Comparison of ENCODE assay signal across 22 mouse cellular contexts in genomic region chr8:87922446-87922845, GRCm38 (mm10). TPM values are rescaled to one million over a fixed set of nuclear protein-coding genes. Genes with fewer than 3 reads are reported as not detected.
A peak's percentile ranks its signal among the peaks of the same experiment; 100 is the strongest.
DNase-seq lines count a peak whose midpoint lies in the region; ATAC-seq and TF ChIP-seq lines count a peak whose summit lies in the region.
"Had no signal": no experiment of that assay in that cellular context is flagged by ENCODE, and none has a peak within 500 bp of the region (broad histone marks: within the 10 kb centered on the region; RNA-seq: fewer than 3 reads in every experiment).

No protein-coding gene starts in this region.

- H3K4me3 ChIP-seq in gastrocnemius, adult 2 months, result no peak overlapping the region
- H3K4me3 ChIP-seq in lung, embryonic 14.5 days (ENCODE audit: low read depth, low read length), result no peak overlapping the region
- H3K4me3 ChIP-seq: embryonic facial prominence, embryonic 12.5 days; forebrain, embryonic 10.5 days; hindbrain, embryonic 12.5 days; layer of hippocampus, adult 2 months; limb, embryonic 12.5 days had no signal

- H3K27ac ChIP-seq in gastrocnemius, adult 2 months, result peak overlapping the region; percentile 73
- H3K27ac ChIP-seq in lung, embryonic 14.5 days (ENCODE audit: low read depth), result no peak overlapping the region
- H3K27ac ChIP-seq: embryonic facial prominence, embryonic 12.5 days; hindbrain, embryonic 12.5 days; layer of hippocampus, adult 2 months; limb, embryonic 12.5 days; liver, embryonic 14.5 days had no signal

- H3K4me2 ChIP-seq in lung, embryonic 14.5 days, result no peak overlapping the region
- H3K4me2 ChIP-seq: embryonic facial prominence, embryonic 12.5 days; hindbrain, embryonic 12.5 days; limb, embryonic 12.5 days had no signal

- H3K4me1 ChIP-seq in lung, embryonic 14.5 days (ENCODE audit: insufficient read depth), result peaks cover 15% of the 10 kb centered on the region

- no peaks in the 10 kb centered on the region for H3K9me3 ChIP-seq in lung, embryonic 14.5 days (ENCODE audit: low read depth, low read length)
- H3K9me3 ChIP-seq: embryonic facial prominence, embryonic 12.5 days; forebrain, embryonic 10.5 days; hindbrain, embryonic 12.5 days; limb, embryonic 12.5 days had no signal

- intact Hi-C loops in gastrocnemius, adult 2 months (cut with DNase I), result no loop called here
- intact Hi-C loops in heart, postnatal 25 days (cut with DNase I), result no loop called here

- TF ChIP-seq CTCF in gastrocnemius, adult 2 months (IDR thresholded peaks at IDR 0.05), result no peak
- no peak for TF ChIP-seq CTCF in lung, embryonic 14.5 days (IDR thresholded peaks at IDR 0.05; ENCODE audit: low read depth)

- H3K36me3 ChIP-seq in lung, embryonic 14.5 days (ENCODE audit: insufficient read depth), result no peaks in the 10 kb centered on the region
- H3K36me3 ChIP-seq: embryonic facial prominence, embryonic 12.5 days; G1E had no signal

- ATAC-seq in lung, embryonic 14.5 days (ENCODE audit: insufficient read depth), result no peak
- ATAC-seq: CD4-positive, CD25-positive, alpha-beta regulatory T cell, adult 4 months; lung, postnatal 0 days; midbrain, embryonic 16.5 days had no signal

- H3K9ac ChIP-seq in lung, embryonic 14.5 days, result no peak overlapping the region
- H3K9ac ChIP-seq: embryonic facial prominence, embryonic 12.5 days; hindbrain, embryonic 12.5 days; limb, embryonic 12.5 days; liver, embryonic 14.5 days had no signal

- 38% methylated on average over 6 of the region's 6 CpGs for WGBS in lung, embryonic 14.5 days

- peak; percentile 61 for DNase-seq in gastrocnemius, adult 2 months
- no peak for DNase-seq in gastrocnemius, postnatal 4 days (ENCODE audit: low spot score in 2 of 2)
- DNase-seq in lung, embryonic 14.5 days, result peak; percentile 57
- no peak for DNase-seq in lung, postnatal 4 days
- DNase-seq in adrenal gland, postnatal 36 days, result peak; percentile 34 to 69
- peak; percentile 51 for DNase-seq in mesoderm, embryonic 11.5 days (ENCODE audit: low read depth, low spot score)
- DNase-seq in heart, postnatal 25 days (ENCODE audit: low spot score), result no peak
- DNase-seq: cerebellum, adult 11 months; gastrocnemius, postnatal 14 days; spleen, adult 18-20 months; thymus, adult 2 months had no signal

- H3K27me3 ChIP-seq in lung, embryonic 14.5 days (ENCODE audit: insufficient read depth, low read length), result no peaks in the 10 kb centered on the region
- H3K27me3 ChIP-seq: embryonic facial prominence, embryonic 12.5 days; hindbrain, embryonic 12.5 days; limb, embryonic 12.5 days had no signal

RNA-seq across cellular contexts. Expression of gene Zfp423, which starts 36.9 kb away (rescaled TPM):
- 10 to 100 TPM; 13.0 to 15.6 TPM for total RNA-seq in gastrocnemius, adult 2 months (2021)
- 10 to 100 TPM; 31.4 to 36.4 TPM for total RNA-seq in gastrocnemius, postnatal 4 days (2021)
- 16.3 and 18.1 TPM in 2 replicates for polyA plus RNA-seq in lung, embryonic 14.5 days (2014; fragmentation: Nextera tagmentation; extraction: Ambion mirVana)
- 10 to 100 TPM; 16.5 to 20.8 TPM for total RNA-seq in adrenal gland, postnatal 36 days (2021)
- total RNA-seq in heart, postnatal 25 days (2021), result 1 to 10 TPM; 6.1 to 6.7 TPM
- total RNA-seq: common myeloid progenitor, adult 5-6 weeks; G1E had no signal
- polyA plus RNA-seq: CD4-positive, CD25-positive, alpha-beta regulatory T cell, adult 4 months; G1E had no signal

Comparison
In these comparisons a context has a peak if more than half of its experiments do, and no peak if none do; other contexts are left out.
1. DNase-seq: peak in gastrocnemius, adult 2 months (single experiment), lung, embryonic 14.5 days (single experiment), adrenal gland, postnatal 36 days (2 of 2) and mesoderm, embryonic 11.5 days (single experiment); none in gastrocnemius, postnatal 4 days (0 of 2), lung, postnatal 4 days (0 of 2) and heart, postnatal 25 days (single experiment).